Mouse (Mus musculus) 416B (cell line): ENCODE measurements around the gene Slc43a1.
"Not testable (repeated sequence)": the region's sequence is repeated elsewhere in the genome, so short reads cannot be mapped to it uniquely, and the experiment has no call there.

ENCODE experiments used
- DNase-seq: peaks from one replicate; pipeline ENCODE4 v3.0.0; 2011; ENCODE audit warnings: low read depth

Slc43a1 gene

GRCm38 (mm10) chr2:84838593-84838949 is at the start of gene Slc43a1:
TSS of gene Slc43a1 (plus strand) at chr2:84838850.
- DNase-seq, result peak; percentile 28

- no peak for DNase-seq
Observed at GRCm38 (mm10) chr2:84790418-84790817, 48.2 kb upstream of the Slc43a1 start.

DNA sequence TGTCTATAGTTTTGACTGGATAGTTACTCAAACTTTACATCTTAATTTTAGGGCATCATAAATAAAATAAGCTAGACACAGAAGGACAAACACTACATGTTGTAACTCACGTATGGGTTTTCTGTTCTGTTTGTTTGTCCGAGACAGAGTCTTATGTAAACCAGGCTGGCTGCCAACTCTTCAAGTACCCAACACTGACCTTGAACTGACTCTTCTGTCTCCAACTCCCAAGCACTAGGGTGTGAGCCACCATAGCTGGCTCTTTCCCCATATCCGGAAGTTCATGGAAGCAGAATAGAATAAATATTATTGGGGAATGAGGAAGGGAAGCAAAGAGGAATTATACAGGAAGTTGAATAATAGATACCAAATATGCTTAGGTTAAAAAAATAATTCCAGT is 46.1 kb upstream of the Slc43a1 start:
- DNase-seq, result peak; percentile 35

GRCm38 (mm10) chr2:84793154-84793553 is 45.5 kb upstream of the Slc43a1 start:
- no peak for DNase-seq

- DNase-seq, result peak; percentile 73
Observed at GRCm38 (mm10) chr2:84793871-84794270, 44.8 kb upstream of the Slc43a1 start.

- peak; percentile 85 for DNase-seq
Observed at GRCm38 (mm10) chr2:84797833-84798492, 40.7 kb upstream of the Slc43a1 start.

GRCm38 (mm10) chr2:84798493-84798921 is 40.1 kb upstream of the Slc43a1 start, which contains the start of gene Ube2l6:
TSS of gene Ube2l6 (plus strand) at chr2:84798828.
- DNase-seq, result peak; percentile 72

- peak; percentile 85 for DNase-seq
Observed at GRCm38 (mm10) chr2:84799041-84799561, 39.5 kb upstream of the Slc43a1 start.

GRCm38 (mm10) chr2:84800304-84800703 is 38.3 kb upstream of the Slc43a1 start:
- peak; percentile 63 for DNase-seq

- DNase-seq, result not testable (repeated sequence)
Observed at GRCm38 (mm10) chr2:84801223-84801622, 37.4 kb upstream of the Slc43a1 start.

- DNase-seq, result no peak
Observed at GRCm38 (mm10) chr2:84803963-84804362, 34.7 kb upstream of the Slc43a1 start.

GRCm38 (mm10) chr2:84806546-84806945 is 32.1 kb upstream of the Slc43a1 start:
- DNase-seq, result no peak

DNA sequence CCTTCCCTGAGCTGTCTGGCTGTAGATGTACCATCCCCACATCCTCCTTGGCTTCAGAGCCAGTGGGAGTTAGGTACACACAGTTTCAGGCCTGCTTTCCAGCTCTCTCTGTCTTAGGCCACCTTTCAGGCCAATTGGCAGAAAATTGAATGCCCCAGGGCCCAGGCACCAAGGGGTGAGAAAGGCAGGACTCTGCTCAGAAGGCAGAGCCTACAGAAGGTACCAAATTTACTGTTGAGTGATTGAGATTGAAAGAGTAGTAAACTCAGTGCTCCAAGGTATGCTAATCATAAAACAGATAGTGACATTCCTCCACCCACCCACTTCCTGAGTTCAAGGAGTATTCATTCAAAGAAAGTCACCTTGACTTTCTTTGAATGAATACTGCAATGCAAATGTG is 29.3 kb upstream of the Slc43a1 start:
- DNase-seq, result no peak

GRCm38 (mm10) chr2:84810526-84810885 is 28.1 kb upstream of the Slc43a1 start:
- no peak for DNase-seq

GRCm38 (mm10) chr2:84810886-84811577 is 27.6 kb upstream of the Slc43a1 start:
- DNase-seq, result peak; percentile 97

DNA sequence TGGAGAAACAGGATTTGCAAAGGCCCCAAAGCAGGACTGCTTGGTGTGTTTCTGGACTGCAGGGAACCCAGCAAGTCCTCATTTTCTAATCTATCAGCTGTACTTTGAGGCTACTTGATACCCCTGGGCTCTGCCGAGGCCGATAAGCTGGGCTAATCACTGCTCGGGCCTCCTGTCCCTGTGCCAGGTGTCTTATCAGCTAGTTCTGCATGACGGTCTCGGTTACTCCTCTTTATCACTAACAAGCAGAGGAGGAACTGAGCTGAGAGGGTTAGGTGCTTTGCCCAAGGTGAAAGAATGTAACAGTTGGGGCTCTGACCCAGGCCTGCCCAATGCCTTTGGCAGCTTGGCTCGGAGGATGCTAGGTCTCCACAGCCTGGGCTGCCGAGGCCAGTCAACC is 26.8 kb upstream of the Slc43a1 start:
- DNase-seq, result peak; percentile 87

- no peak for DNase-seq
Observed at GRCm38 (mm10) chr2:84812676-84813075, 26.0 kb upstream of the Slc43a1 start.

DNA sequence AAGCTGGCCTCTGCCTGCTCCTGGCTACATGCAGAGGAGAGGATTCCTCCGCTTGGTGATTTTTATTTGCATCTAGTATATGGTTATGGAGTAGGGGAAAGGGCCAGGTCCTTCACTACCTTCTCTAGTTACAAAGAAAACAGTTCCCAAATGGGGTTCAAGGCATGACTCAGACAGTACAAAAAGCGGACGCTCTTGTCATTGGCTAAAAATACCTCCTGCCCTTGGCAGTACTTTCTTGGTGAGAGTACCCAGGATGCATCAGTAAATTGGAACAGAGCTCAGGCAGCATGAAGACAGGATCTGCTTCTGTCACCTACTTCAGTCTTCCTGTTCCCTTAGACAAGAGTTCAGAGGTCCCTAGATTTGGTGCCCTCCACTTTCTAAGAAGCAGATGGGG is 18.8 kb upstream of the Slc43a1 start:
- DNase-seq, result peak; percentile 73

- DNase-seq, result no peak
Observed at GRCm38 (mm10) chr2:84822552-84822951, 16.1 kb upstream of the Slc43a1 start, which contains the start of gene Smtnl1. TSS of gene Smtnl1 (minus strand) at chr2:84822652.

- no peak for DNase-seq
Observed at GRCm38 (mm10) chr2:84823237-84823636, 15.4 kb upstream of the Slc43a1 start.

GRCm38 (mm10) chr2:84826488-84827282 is 12.0 kb upstream of the Slc43a1 start, which contains the start of gene Timm10:
TSS of gene Timm10 (plus strand) at chr2:84826997.
- DNase-seq, result peak; percentile 97

DNA sequence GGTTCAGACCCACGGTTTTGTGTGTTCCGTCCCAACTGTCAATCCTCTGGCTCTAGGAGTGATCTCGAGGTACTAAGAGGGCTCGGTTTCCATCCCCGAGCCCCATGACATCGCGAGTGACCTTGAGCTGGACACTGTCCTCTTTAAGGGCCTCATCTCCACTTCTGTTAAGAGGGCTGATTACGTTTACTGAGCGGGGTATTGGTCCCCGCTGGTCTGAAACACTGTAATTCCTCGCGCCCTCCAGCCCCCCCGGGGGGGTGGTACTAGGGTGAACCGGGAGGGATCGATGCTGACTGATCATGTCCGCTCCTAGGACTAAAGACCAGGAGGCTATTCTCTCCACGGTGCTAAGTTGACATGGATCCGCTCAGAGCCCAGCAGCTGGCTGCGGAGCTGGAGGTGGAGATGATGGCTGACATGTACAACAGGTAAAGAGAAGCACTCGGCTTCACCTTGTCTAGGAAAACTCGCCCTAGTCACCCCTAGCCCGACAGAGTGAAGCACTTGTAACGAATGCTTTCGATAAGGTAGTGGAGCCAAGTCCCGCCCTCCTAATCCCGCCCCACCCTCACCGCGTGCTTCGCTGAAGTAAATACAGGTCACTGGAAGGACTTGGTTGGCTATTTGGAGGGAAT is 11.2 kb upstream of the Slc43a1 start:
- peak; percentile 72 for DNase-seq
